Mouse (Mus musculus) regulatory T cell (primary cell): ENCODE data around the gene Lhfp.

Experiments used
- in situ Hi-C: fragments of 300-600 bp; cut with MboI, MseI; formaldehyde crosslinking; loops from one replicate; pipeline ENCODE4 v1.15.1; 2025; ENCODE audit warnings: high pct_unique_total_duplicates

Lhfp gene

DNA sequence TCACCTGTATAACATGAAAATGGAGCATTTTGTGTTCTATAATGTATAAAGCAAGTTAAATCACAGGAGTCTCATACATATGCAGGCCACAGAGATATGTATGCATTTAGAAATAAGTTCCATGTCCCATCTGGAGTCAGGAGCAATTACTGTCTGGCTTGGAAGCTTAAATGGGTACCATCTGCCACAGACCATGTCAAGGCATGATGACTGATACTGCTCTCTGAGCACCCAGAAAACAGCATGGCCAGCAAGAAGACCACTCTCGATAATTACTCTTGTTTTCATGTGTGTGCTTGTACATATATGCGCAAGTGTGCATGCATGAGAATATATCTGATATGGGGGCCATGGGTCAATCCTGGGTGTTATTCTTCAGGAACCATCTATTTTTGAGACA, 269.3 kb downstream of the Lhfp start:
- in situ Hi-C loops = no loop called here
